Mouse (Mus musculus): ENCODE data around the gene Scp2.

DNA sequence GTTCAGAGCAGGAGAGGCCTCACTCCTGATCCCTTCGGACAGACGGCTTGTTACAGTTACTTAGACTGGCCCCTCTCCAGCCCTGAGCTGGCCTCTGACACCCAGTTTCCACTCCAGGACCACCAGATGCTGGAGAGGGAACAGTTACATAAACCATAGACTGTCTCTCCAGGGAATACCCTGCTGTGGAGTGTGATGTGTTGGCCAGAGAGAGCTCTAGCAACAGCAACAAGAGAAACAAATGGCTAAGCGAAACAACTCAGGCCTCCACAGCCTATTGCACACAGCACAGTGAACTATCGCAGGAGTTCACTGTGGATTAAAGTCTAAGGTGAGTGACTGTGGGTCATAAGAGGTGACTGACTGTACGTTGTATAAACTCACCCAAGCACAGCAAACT is 120.2 kb downstream of the Scp2 start:
- no peak for TF ChIP-seq EP300 (IDR thresholded peaks at IDR 0.05; ENCODE audit: low read depth in 1 of 2, low read length in 2 of 2)
- no peak for TF ChIP-seq RAD21 (IDR thresholded peaks at IDR 0.05; ENCODE audit: low read depth, low read length)
- no peak for TF ChIP-seq POLR2A (IDR thresholded peaks at IDR 0.05; ENCODE audit: control insufficient read depth in 1 of 2, insufficient read depth in 1 of 2, low read depth in 1 of 2, low read length in 2 of 2, poor library complexity in 1 of 2)
- no peak for TF ChIP-seq CTCF (IDR thresholded peaks at IDR 0.05 in 2 of 3, conservative IDR thresholded peaks at IDR 0.05 in 1 of 3; ENCODE audit: control insufficient read depth in 1 of 3, insufficient read depth in 1 of 3, low read depth in 2 of 3, low read length in 3 of 3, poor library complexity in 1 of 3, severe bottlenecking in 1 of 3)
- no peak for TF ChIP-seq MEF2A (IDR thresholded peaks at IDR 0.05; ENCODE audit: extremely low read depth, insufficient replicate concordance, low read depth, low read length, poor library complexity, severe bottlenecking)
- no peak for TF ChIP-seq MAX (IDR thresholded peaks at IDR 0.05; ENCODE audit: low read length)
- no peak for TF ChIP-seq HCFC1 (IDR thresholded peaks at IDR 0.05; ENCODE audit: low read depth, low read length)
- no peak for TF ChIP-seq BHLHE40 (IDR thresholded peaks at IDR 0.05; ENCODE audit: borderline replicate concordance, low read depth, low read length)
- no peak for TF ChIP-seq POLR2AphosphoS2 (IDR thresholded peaks at IDR 0.05; ENCODE audit: low read length)
- TF ChIP-seq USF1 (IDR thresholded peaks at IDR 0.05; ENCODE audit: low read depth, low read length) = no peak
- no peak for TF ChIP-seq E2F4 (IDR thresholded peaks at IDR 0.05; ENCODE audit: borderline replicate concordance, low read depth, low read length)
- no peak for TF ChIP-seq CHD2 (IDR thresholded peaks at IDR 0.05; ENCODE audit: low read length)
- TF ChIP-seq RCOR1 (IDR thresholded peaks at IDR 0.05; ENCODE audit: low read depth, low read length) = no peak
- TF ChIP-seq MYC (IDR thresholded peaks at IDR 0.05; ENCODE audit: low read depth, low read length) = no peak

All from MEL (cell line).